Mouse (Mus musculus): ENCODE data around the gene Lgals2. TPM values are rescaled to one million over a fixed set of nuclear protein-coding genes. Genes with fewer than 3 reads are reported as not detected.
A peak's percentile ranks its signal among the peaks of the same experiment; 100 is the strongest.

Gene Lgals2
- total and polyA plus RNA-seq, 2 experiments from 2014 or later, result not detected

DNA sequence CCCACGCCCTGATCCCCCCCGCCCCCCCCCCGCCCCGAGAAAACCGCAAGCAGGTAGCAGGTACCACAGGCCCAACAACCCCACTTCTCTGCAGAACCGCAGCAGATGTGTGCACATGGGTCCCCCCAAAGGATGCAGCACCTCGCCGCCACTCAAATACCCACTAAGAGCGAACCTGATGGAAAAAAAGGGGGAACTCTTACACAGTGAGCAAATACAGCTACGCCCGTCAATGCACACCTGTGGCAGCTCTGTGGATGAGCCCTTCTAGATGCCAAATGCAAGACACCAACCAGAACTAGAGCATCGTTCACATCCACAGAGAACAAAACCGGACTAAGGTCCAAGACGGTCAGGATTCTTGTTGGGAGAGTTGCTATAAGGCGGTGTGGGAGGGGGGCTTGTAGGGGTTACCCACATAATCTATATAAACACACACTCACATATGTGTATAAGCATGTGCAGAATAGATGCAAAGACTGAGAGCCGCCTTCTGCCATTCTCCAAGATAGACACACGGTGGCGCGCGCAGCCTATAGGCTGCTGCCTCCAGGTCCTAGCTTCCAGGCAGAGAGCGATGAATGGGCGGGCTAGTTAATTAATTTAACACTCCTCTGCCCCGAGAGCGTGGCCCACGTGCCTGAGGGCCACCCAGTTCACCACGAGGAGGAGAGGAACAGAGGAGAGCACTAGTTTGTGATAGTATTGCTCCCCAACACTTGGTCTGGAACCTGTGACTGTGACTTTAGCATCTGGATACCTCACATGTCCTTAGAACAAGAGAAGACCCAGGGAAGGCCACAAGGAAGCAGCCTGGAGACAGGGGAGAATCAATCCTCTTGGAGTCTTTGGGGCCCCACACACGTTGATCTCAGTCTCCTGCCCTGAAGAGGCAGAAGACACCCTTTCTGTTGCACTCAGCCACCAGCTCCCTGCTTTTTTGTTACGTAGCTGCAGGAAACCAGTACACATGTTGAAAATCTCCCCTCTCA is 28.8 kb downstream of the Lgals2 start:
- Histone ChIP-seq H3K4me3 (ENCODE audit: low read length) (no peak overlapping the region), H3K36me3 (ENCODE audit: insufficient read depth, low read length) (no peaks in the 10 kb centered on the region), H3K9me3 (ENCODE audit: low read length) (no peaks in the 10 kb centered on the region), H3K4me2 (ENCODE audit: low read depth, low read length) (no peak overlapping the region), H3K27ac (no peak overlapping the region), H3K27me3 (ENCODE audit: insufficient read depth, low read length) (no peaks in the 10 kb centered on the region), H3K9ac (replicated peaks; ENCODE audit: low read length) (no peak overlapping the region), H3K4me1 (ENCODE audit: insufficient read depth, low read length) (no peaks in the 10 kb centered on the region)
- DNase-seq (ENCODE audit: low spot score) (peak; percentile 89), ATAC-seq (peak; percentile 72)
- TF ChIP-seq CTCF (IDR thresholded peaks at IDR 0.05; ENCODE audit: low read depth), result peak; percentile 94
- WGBS, result 21% methylated on average over 28 of the region's 28 CpGs

DNA sequence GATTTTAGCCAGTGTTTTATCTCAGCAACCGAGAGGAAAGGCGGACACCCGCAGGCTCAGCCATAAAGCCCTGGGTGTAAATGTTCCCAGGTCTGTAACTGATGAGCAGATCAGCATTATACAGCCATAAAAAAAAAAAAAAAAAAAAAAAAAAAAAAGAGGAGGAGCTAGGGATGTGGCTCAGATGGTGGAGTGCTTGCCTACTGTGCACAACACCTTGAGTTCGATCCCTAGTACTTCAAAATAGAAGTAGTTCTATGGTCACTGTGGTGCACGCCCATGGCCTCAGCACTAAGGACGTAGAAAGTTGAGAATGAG is 39.3 kb downstream of the Lgals2 start:
- H3K9ac ChIP-seq (replicated peaks; ENCODE audit: low read length), result no peak overlapping the region
- no peaks in the 10 kb centered on the region for H3K4me1 ChIP-seq (ENCODE audit: insufficient read depth, low read length)
- H3K27ac ChIP-seq, result no peak overlapping the region
- WGBS, result 73% methylated on average over 6 of the region's 6 CpGs
- ATAC-seq, result no peak
- no peak for TF ChIP-seq CTCF (IDR thresholded peaks at IDR 0.05; ENCODE audit: low read depth)
- H3K4me2 ChIP-seq (ENCODE audit: low read depth, low read length), result no peak overlapping the region
- H3K9me3 ChIP-seq (ENCODE audit: low read length), result no peaks in the 10 kb centered on the region
- no peaks in the 10 kb centered on the region for H3K27me3 ChIP-seq (ENCODE audit: insufficient read depth, low read length)
- no peak for DNase-seq (ENCODE audit: low spot score)
- no peaks in the 10 kb centered on the region for H3K36me3 ChIP-seq (ENCODE audit: insufficient read depth, low read length)
- no peak overlapping the region for H3K4me3 ChIP-seq (ENCODE audit: low read length)

DNA sequence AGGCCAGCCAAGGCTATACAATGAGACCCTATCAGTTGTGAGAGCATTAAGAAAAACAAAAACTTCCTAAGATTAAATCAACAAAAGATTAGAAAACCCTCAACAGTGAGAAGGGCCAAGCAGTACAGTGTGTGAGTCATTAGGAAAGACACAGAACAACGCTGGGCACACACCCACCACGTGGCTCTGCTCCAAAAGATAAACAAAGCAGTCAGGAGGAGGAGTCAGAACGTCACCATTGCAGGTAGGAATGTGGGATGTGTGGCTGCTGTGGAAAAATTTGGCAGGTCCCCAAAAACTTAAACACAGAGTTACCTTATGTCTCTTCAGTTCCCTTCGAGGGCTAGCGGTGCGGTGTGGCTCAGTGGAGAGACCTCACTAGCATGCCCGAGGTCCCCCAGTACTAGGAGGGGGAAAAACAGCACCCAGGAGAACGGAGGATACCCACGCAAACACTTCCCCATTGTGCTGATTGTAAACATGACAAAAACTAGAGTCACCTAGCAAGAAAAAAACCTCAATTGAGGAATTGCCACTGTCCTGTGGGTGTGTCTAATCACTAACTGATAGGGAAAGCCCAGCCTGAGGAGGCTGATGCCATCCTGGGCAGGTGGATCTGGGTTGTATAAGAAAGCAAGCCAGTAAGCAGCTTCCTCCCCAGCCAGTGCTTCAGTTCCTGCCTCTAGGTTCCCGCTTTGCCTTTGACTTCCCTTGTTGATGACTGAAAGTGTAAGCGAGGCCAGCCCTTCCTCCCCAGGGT is 39.8 kb downstream of the Lgals2 start:
- Histone ChIP-seq H3K9ac (replicated peaks; ENCODE audit: low read length) (no peak overlapping the region), H3K4me1 (ENCODE audit: insufficient read depth, low read length) (no peaks in the 10 kb centered on the region), H3K27ac (no peak overlapping the region), H3K36me3 (ENCODE audit: insufficient read depth, low read length) (no peaks in the 10 kb centered on the region), H3K9me3 (ENCODE audit: low read length) (no peaks in the 10 kb centered on the region), H3K4me3 (ENCODE audit: low read length) (no peak overlapping the region), H3K4me2 (ENCODE audit: low read depth, low read length) (no peak overlapping the region), H3K27me3 (ENCODE audit: insufficient read depth, low read length) (no peaks in the 10 kb centered on the region)
- no peak for ATAC-seq
- no peak for TF ChIP-seq CTCF (IDR thresholded peaks at IDR 0.05; ENCODE audit: low read depth)
- DNase-seq (ENCODE audit: low spot score), result no peak
- 55% methylated on average over 11 of the region's 11 CpGs for WGBS

DNA sequence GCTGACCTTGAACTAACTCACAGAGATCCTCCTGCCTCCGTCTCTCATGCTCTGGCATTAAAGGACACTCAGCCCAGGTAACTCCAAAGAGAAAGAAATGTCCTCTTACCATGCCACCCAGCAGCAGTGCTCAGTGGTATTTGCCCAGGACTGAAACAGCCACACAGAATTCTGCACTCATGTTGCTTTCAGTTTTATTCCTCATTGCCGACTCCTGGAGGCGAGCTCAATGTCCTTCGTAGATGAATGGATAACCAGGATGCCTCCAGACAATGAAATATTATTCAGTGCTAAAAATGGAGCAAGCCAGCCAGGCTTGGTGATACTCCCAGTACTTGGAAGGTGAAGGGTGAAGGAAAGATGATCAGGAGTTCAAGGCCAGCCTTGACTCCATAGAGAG is 41.7 kb downstream of the Lgals2 start:
- no peak overlapping the region for H3K27ac ChIP-seq
- no peaks in the 10 kb centered on the region for H3K36me3 ChIP-seq (ENCODE audit: insufficient read depth, low read length)
- no peaks in the 10 kb centered on the region for H3K4me1 ChIP-seq (ENCODE audit: insufficient read depth, low read length)
- no peak overlapping the region for H3K4me3 ChIP-seq (ENCODE audit: low read length)
- DNase-seq (ENCODE audit: low spot score) (no peak), ATAC-seq (no peak)
- no peaks in the 10 kb centered on the region for H3K9me3 ChIP-seq (ENCODE audit: low read length)
- H3K27me3 ChIP-seq (ENCODE audit: insufficient read depth, low read length), result no peaks in the 10 kb centered on the region
- WGBS, result 84% methylated on average over 4 of the region's 4 CpGs
- no peak overlapping the region for H3K4me2 ChIP-seq (ENCODE audit: low read depth, low read length)
- no peak for TF ChIP-seq CTCF (IDR thresholded peaks at IDR 0.05; ENCODE audit: low read depth)
- no peak overlapping the region for H3K9ac ChIP-seq (replicated peaks; ENCODE audit: low read length)

DNA sequence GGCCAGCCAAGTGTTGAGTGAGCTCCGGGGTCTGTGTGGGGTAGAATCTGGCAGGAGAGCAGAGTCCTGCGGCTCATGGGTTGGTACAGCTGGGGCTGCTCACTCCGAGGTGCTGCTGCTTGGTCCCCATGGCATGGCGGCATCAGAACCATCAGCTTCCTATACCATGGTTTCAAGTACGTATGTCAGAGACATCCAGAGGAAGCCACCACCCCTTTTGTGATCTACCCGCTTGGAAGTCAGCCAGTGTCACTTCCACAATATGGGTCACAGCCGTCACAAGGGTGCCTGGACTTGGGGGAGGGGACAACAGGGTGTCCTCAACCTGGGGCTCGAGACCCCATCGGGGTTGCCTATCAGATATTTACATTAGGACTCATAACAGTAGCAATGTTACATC is 45.2 kb downstream of the Lgals2 start:
- WGBS, result 55% methylated on average over 9 of the region's 9 CpGs
- Histone ChIP-seq H3K27me3 (ENCODE audit: insufficient read depth, low read length) (no peaks in the 10 kb centered on the region), H3K9ac (replicated peaks; ENCODE audit: low read length) (no peak overlapping the region), H3K27ac (no peak overlapping the region), H3K4me3 (ENCODE audit: low read length) (no peak overlapping the region), H3K36me3 (ENCODE audit: insufficient read depth, low read length) (no peaks in the 10 kb centered on the region), H3K4me2 (ENCODE audit: low read depth, low read length) (no peak overlapping the region), H3K4me1 (ENCODE audit: insufficient read depth, low read length) (no peaks in the 10 kb centered on the region), H3K9me3 (ENCODE audit: low read length) (no peaks in the 10 kb centered on the region)
- TF ChIP-seq CTCF (IDR thresholded peaks at IDR 0.05; ENCODE audit: low read depth), result no peak
- ATAC-seq (no peak), DNase-seq (ENCODE audit: low spot score) (no peak)

DNA sequence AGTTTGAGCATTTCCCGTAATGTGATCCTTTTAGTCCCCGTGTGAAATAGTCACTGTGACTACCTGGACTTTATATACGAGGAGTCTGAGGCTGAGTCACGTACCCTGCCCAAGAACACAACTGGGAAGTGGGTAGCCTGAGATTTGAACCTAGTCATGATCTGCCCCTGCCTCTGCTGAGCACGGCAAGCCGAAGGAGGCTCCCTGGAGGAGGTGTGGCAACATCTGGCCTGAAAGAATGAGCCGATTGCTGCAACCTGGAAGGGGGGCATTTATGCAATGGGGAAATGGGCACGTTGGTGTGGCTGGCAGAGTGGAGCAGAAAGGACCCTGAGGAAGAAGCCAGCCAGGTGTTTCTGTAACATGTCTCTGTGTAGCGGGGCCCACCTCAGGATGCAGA is 45.6 kb downstream of the Lgals2 start:
- no peaks in the 10 kb centered on the region for H3K9me3 ChIP-seq (ENCODE audit: low read length)
- 61% methylated on average over 9 of the region's 9 CpGs for WGBS
- no peaks in the 10 kb centered on the region for H3K36me3 ChIP-seq (ENCODE audit: insufficient read depth, low read length)
- H3K4me2 ChIP-seq (ENCODE audit: low read depth, low read length), result no peak overlapping the region
- no peaks in the 10 kb centered on the region for H3K4me1 ChIP-seq (ENCODE audit: insufficient read depth, low read length)
- DNase-seq (ENCODE audit: low spot score) (no peak), ATAC-seq (no peak)
- H3K27me3 ChIP-seq (ENCODE audit: insufficient read depth, low read length), result no peaks in the 10 kb centered on the region
- H3K9ac ChIP-seq (replicated peaks; ENCODE audit: low read length), result no peak overlapping the region
- no peak overlapping the region for H3K27ac ChIP-seq
- no peak for TF ChIP-seq CTCF (IDR thresholded peaks at IDR 0.05; ENCODE audit: low read depth)
- H3K4me3 ChIP-seq (ENCODE audit: low read length), result no peak overlapping the region
